Mouse (Mus musculus) liver, embryonic 12.5 days (tissue): ENCODE data around the gene Aip. TPM values are rescaled to one million over a fixed set of nuclear protein-coding genes. Genes with fewer than 3 reads are reported as not detected.

Source experiments
- ATAC-seq: fragments of 200-750 bp; cut with Nextera tagmentation; 2 replicates; pipeline ENCODE4 v1.8.0; 2017; ENCODE audit warnings: moderate number of reproducible peaks, mild to moderate bottlenecking, moderate library complexity
- H3K27ac ChIP-seq: fragments of 300-500 bp; sonication (generic); 2 replicates; pipeline ENCODE4 v1.5.1; 2016; ENCODE audit warnings: mild to moderate bottlenecking
- H3K27me3 ChIP-seq: fragments of 300-500 bp; sonication (generic); replicated peaks from 2 replicates; pipeline ENCODE4 v1.6.1; 2016; ENCODE audit warnings: mild to moderate bottlenecking, moderate library complexity
- H3K36me3 ChIP-seq: fragments of 300-500 bp; sonication (generic); 2 replicates; pipeline ENCODE4 v1.6.1; 2016; ENCODE audit warnings: mild to moderate bottlenecking, moderate library complexity
- H3K4me1 ChIP-seq: fragments of 300-500 bp; sonication (generic); 2 replicates; pipeline ENCODE4 v1.6.1; 2016
- H3K4me2 ChIP-seq: fragments of 300-500 bp; sonication (generic); 2 replicates; pipeline ENCODE4 v1.6.1; 2016; ENCODE audit warnings: mild to moderate bottlenecking, moderate library complexity
- H3K4me3 ChIP-seq: fragments of 300-500 bp; sonication (generic); 2 replicates; pipeline ENCODE4 v1.5.1; 2016; ENCODE audit warnings: mild to moderate bottlenecking, moderate library complexity
- H3K9ac ChIP-seq: fragments of 300-500 bp; sonication (generic); 2 replicates; pipeline ENCODE4 v1.6.1; 2016; ENCODE audit warnings: mild to moderate bottlenecking, moderate library complexity
- H3K9me3 ChIP-seq: fragments of 300-500 bp; sonication (generic); replicated peaks from 2 replicates; pipeline ENCODE4 v1.6.1; 2016; ENCODE audit warnings: mild to moderate bottlenecking, moderate library complexity
- WGBS: fragments of 180-500 bp; shearing (Covaris S2); methylation state at CpG from one replicate; pipeline ENCODE4 v1.1.7; 2016; ENCODE audit not compliant: insufficient replicate concordance; 5-methylcytosine and 5-hydroxymethylcytosine counted together
- polyA plus RNA-seq: library from polyadenylated mRNA; unstranded; fragments of >200 nt; fragmentation: Nextera tagmentation; extraction: Ambion mirVana; gene quantifications from 2 replicates; pipeline ENCODE4 v1.2.1, GENCODE M21; 2016

The Aip gene
- 42.0 and 43.6 TPM in 2 replicates for polyA plus RNA-seq

GRCm38 (mm10) chr19:4125741-4126696 lies at the start of gene Aip:
Gene Aip, minus strand, starts transcription at chr19:4125858.
- Histone ChIP-seq H3K4me2 (peak within 1 kb of the TSS; percentile 76), H3K4me1 (peaks cover 80% of the 10 kb centered on the region), H3K27ac (peak within 1 kb of the TSS; percentile 88), H3K36me3 (peaks cover 30% of the 10 kb centered on the region), H3K9me3 (no peaks in the 10 kb centered on the region), H3K9ac (peak within 1 kb of the TSS; percentile 89), H3K27me3 (no peaks in the 10 kb centered on the region), H3K4me3 (peak within 1 kb of the TSS; percentile 82)
- WGBS = 2% methylated on average over 64 of the region's 64 CpGs
- ATAC-seq = peak; percentile 92

GRCm38 (mm10) chr19:4172925-4173324 lies 47.3 kb upstream of the Aip start:
- Histone ChIP-seq H3K9me3 (no peaks in the 10 kb centered on the region), H3K4me1 (peaks cover 47% of the 10 kb centered on the region), H3K9ac (no peak overlapping the region), H3K36me3 (no peaks in the 10 kb centered on the region), H3K27me3 (peaks cover 19% of the 10 kb centered on the region), H3K4me3 (no peak overlapping the region), H3K4me2 (no peak overlapping the region), H3K27ac (no peak overlapping the region)
- WGBS = 69% methylated on average over 11 of the region's 11 CpGs
- no peak for ATAC-seq

- Histone ChIP-seq H3K4me2 (no peak overlapping the region), H3K9me3 (no peaks in the 10 kb centered on the region), H3K27ac (no peak overlapping the region), H3K9ac (no peak overlapping the region), H3K4me3 (no peak overlapping the region), H3K27me3 (peaks cover 15% of the 10 kb centered on the region), H3K36me3 (no peaks in the 10 kb centered on the region), H3K4me1 (peaks cover 59% of the 10 kb centered on the region)
- WGBS = 56% methylated on average over 13 of the region's 13 CpGs
- ATAC-seq = no peak
Observed at GRCm38 (mm10) chr19:4171393-4172290, 46.0 kb upstream of the Aip start.

GRCm38 (mm10) chr19:4170723-4171392 lies 45.2 kb upstream of the Aip start:
- 79% methylated on average over 10 of the region's 10 CpGs for WGBS
- peaks cover 59% of the 10 kb centered on the region for H3K4me1 ChIP-seq
- H3K27ac ChIP-seq = no peak overlapping the region
- H3K4me3 ChIP-seq = no peak overlapping the region
- no peaks in the 10 kb centered on the region for H3K9me3 ChIP-seq
- no peak overlapping the region for H3K9ac ChIP-seq
- peaks cover 11% of the 10 kb centered on the region for H3K27me3 ChIP-seq
- no peaks in the 10 kb centered on the region for H3K36me3 ChIP-seq
- H3K4me2 ChIP-seq = no peak overlapping the region
- no peak for ATAC-seq

GRCm38 (mm10) chr19:4169810-4170209 lies 44.2 kb upstream of the Aip start:
- ATAC-seq = peak; percentile 41
- Histone ChIP-seq H3K9me3 (no peaks in the 10 kb centered on the region), H3K36me3 (no peaks in the 10 kb centered on the region), H3K4me2 (peak overlapping the region; percentile 97), H3K9ac (peak overlapping the region; percentile 82), H3K27me3 (peaks cover 11% of the 10 kb centered on the region; the same call in 1 of the 2 replicates), H3K4me3 (peak overlapping the region; percentile 62), H3K4me1 (peaks cover 57% of the 10 kb centered on the region), H3K27ac (peak overlapping the region; percentile 81)
- WGBS = 16% methylated on average over 27 of the region's 27 CpGs

- peaks cover 6% of the 10 kb centered on the region; the same call in 1 of the 2 replicates for H3K27me3 ChIP-seq
- peak overlapping the region; percentile 81 for H3K27ac ChIP-seq
- H3K36me3 ChIP-seq = no peaks in the 10 kb centered on the region
- H3K4me1 ChIP-seq = peaks cover 61% of the 10 kb centered on the region
- H3K4me3 ChIP-seq = peak overlapping the region; percentile 62
- 2% methylated on average over 43 of the region's 43 CpGs for WGBS
- peak; percentile 94 for ATAC-seq
- peak overlapping the region; percentile 97 for H3K4me2 ChIP-seq
- H3K9ac ChIP-seq = peak overlapping the region; percentile 82
- no peaks in the 10 kb centered on the region for H3K9me3 ChIP-seq
Observed at GRCm38 (mm10) chr19:4169378-4169784, 43.7 kb upstream of the Aip start.

DNA sequence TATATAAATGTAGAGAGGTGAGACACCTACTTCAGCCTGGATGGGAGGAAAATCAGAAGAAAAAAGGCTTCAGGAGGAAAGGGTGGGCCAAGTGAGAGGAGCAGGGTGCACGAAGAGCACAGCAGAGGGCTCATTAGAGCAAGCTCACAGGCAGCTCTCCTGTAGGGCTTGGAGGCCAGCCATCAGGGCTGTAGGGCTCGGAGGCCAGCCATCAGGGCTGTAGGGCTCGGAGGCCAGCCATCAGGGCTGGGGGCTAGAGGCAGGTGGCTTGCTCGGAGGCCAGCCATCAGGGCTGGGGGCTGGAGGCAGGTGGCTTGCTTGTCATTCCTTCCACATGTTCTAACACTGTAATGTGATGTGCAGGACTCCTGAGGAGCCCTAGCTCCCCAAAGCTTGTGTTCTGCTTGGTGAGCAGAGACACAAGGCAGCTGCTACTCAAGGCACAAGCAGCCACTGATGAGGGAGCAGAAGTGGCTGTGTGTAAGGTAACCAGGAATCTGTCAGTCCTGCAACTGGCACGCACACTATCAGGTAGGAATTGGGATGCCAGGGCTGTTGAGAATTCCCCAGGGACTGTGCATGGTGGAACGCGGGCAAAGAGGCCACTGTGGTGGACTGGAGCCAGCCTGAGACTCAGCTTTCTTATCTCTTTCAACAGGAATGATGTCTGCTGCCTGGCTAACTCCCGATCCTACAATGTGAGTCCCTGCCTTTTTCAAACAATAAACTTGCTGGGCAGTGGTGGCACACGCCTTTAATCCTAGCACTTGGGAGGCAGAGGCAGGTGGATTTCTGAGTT lies 41.2 kb upstream of the Aip start:
- no peaks in the 10 kb centered on the region; the same call in 1 of the 2 replicates for H3K27me3 ChIP-seq
- H3K9me3 ChIP-seq = no peaks in the 10 kb centered on the region
- no peak overlapping the region for H3K4me3 ChIP-seq
- H3K36me3 ChIP-seq = peaks cover 2% of the 10 kb centered on the region
- H3K4me2 ChIP-seq = no peak overlapping the region; the same call in 1 of the 2 replicates
- peak overlapping the region; percentile 12; the same call in 1 of the 2 replicates for H3K9ac ChIP-seq
- no peak overlapping the region for H3K27ac ChIP-seq
- peaks cover 76% of the 10 kb centered on the region for H3K4me1 ChIP-seq
- 68% methylated on average over 9 of the region's 9 CpGs for WGBS
- no peak for ATAC-seq

- H3K4me2 ChIP-seq = no peak overlapping the region
- H3K27me3 ChIP-seq = no peaks in the 10 kb centered on the region
- H3K27ac ChIP-seq = peak overlapping the region; percentile 63; the same call in 1 of the 2 replicates
- no peaks in the 10 kb centered on the region for H3K9me3 ChIP-seq
- no peak for ATAC-seq
- H3K4me3 ChIP-seq = no peak overlapping the region
- WGBS = 67% methylated on average over 2 of the region's 2 CpGs
- 0 out of 2 replicates have a peak overlapping the region, but pooled peaks have one; percentile 32 for H3K9ac ChIP-seq
- H3K36me3 ChIP-seq = peaks cover 20% of the 10 kb centered on the region
- H3K4me1 ChIP-seq = peaks cover 60% of the 10 kb centered on the region
Observed at GRCm38 (mm10) chr19:4164721-4165120, 39.1 kb upstream of the Aip start.

DNA sequence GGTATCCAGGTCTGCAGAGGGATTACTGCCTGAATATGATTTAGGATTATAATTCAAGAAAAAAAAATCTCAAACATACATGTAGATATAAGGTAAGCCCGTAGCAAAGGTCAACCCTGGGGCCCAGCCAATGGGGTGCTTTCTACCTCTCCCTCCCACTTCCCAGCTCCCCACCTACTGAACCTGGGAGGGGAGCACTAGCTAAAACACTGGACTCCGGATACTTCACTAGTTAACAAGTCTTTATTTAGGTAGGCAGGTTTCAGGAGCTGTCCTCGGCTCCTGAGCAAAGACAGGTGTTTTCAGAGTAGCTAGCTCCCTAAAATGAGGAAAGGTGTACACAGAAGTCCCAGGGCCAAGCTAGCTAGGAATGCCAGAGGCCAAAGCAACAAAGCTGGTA lies 38.4 kb upstream of the Aip start:
- no peak for ATAC-seq

GRCm38 (mm10) chr19:4163543-4163887 lies 37.9 kb upstream of the Aip start:
- H3K4me1 ChIP-seq = peaks cover 51% of the 10 kb centered on the region
- peak overlapping the region; percentile 76 for H3K4me3 ChIP-seq
- H3K36me3 ChIP-seq = peaks cover 32% of the 10 kb centered on the region
- H3K27me3 ChIP-seq = no peaks in the 10 kb centered on the region
- peak overlapping the region; percentile 77 for H3K9ac ChIP-seq
- 28% methylated on average over 4 of the region's 4 CpGs for WGBS
- peak overlapping the region; percentile 73 for H3K27ac ChIP-seq
- no peaks in the 10 kb centered on the region for H3K9me3 ChIP-seq
- peak overlapping the region; percentile 92 for H3K4me2 ChIP-seq
- ATAC-seq = peak; percentile 25; the same call in 1 of the 2 replicates

More for the DNA sequence above, 38.4 kb upstream of the Aip start:
- no peaks in the 10 kb centered on the region for H3K9me3 ChIP-seq
- WGBS = 80% methylated on average over 3 of the region's 3 CpGs
- no peak overlapping the region for H3K9ac ChIP-seq
- H3K36me3 ChIP-seq = peaks cover 26% of the 10 kb centered on the region
- peak overlapping the region; percentile 73 for H3K27ac ChIP-seq
- H3K27me3 ChIP-seq = no peaks in the 10 kb centered on the region
- H3K4me3 ChIP-seq = peak overlapping the region; percentile 76; the same call in 1 of the 2 replicates
- peaks cover 57% of the 10 kb centered on the region for H3K4me1 ChIP-seq
- H3K4me2 ChIP-seq = peak overlapping the region; percentile 92
